Mouse (Mus musculus) monocyte, adult 5-6 weeks (primary cell): ENCODE results near the gene Sag. TPM values are rescaled to one million over a fixed set of nuclear protein-coding genes. Genes with fewer than 3 reads are reported as not detected.
A peak's percentile ranks its signal among the peaks of the same experiment; 100 is the strongest.

Experiments
- ATAC-seq: fragments of 153-309, 156-312 bp; replicated peaks from 2 replicates; pipeline ENCODE4 v1.8.0; 2017; ENCODE audit warnings: mild to moderate bottlenecking; ENCODE audit not compliant: low TSS enrichment, insufficient number of reproducible peaks, severe bottlenecking, poor library complexity, low FRiP score
- total RNA-seq: library from RNA; stranded (forward); fragments of 200-1000, 200-491, 200-594 nt; gene quantifications from 3 replicates; pipeline ENCODE4 v1.2.3, GENCODE M21; 2017

The Sag gene
- total RNA-seq, 1 experiment from 2014 or later, result 3.6 TPM

- no peak for ATAC-seq
These were observed 47.9 kb downstream of the Sag start for GRCm38 (mm10) chr1:87851344-87851743.

GRCm38 (mm10) chr1:87852081-87852790 lies 48.8 kb downstream of the Sag start:
- ATAC-seq, result no peak

GRCm38 (mm10) chr1:87852892-87853600 lies 49.6 kb downstream of the Sag start, which contains the start of gene Dgkd:
Gene Dgkd (plus strand): TSS chr1:87853287.
- ATAC-seq, result peak; percentile 30; the same call in 1 of the 2 replicates

- ATAC-seq, result no peak
These were observed 50.3 kb downstream of the Sag start for GRCm38 (mm10) chr1:87853601-87854361.

GRCm38 (mm10) chr1:87854411-87854810 lies 50.9 kb downstream of the Sag start:
- ATAC-seq, result no peak

GRCm38 (mm10) chr1:87854851-87855251 lies 51.4 kb downstream of the Sag start:
- ATAC-seq, result no peak

GRCm38 (mm10) chr1:87855522-87855921 lies 52.0 kb downstream of the Sag start:
- no peak for ATAC-seq

GRCm38 (mm10) chr1:87856823-87857222 lies 53.3 kb downstream of the Sag start:
- ATAC-seq, result peak; percentile 71

- no peak for ATAC-seq
These were observed 54.6 kb downstream of the Sag start for GRCm38 (mm10) chr1:87858031-87858430.

GRCm38 (mm10) chr1:87858529-87858928 lies 55.0 kb downstream of the Sag start:
- ATAC-seq, result no peak

- no peak for ATAC-seq
These were observed 60.1 kb downstream of the Sag start for GRCm38 (mm10) chr1:87863602-87864001.

- ATAC-seq, result no peak
These were observed 61.4 kb downstream of the Sag start for GRCm38 (mm10) chr1:87864889-87865288.

- no peak for ATAC-seq
These were observed 63.2 kb downstream of the Sag start for GRCm38 (mm10) chr1:87866672-87867071.

GRCm38 (mm10) chr1:87871546-87871945 lies 68.1 kb downstream of the Sag start:
- no peak for ATAC-seq

GRCm38 (mm10) chr1:87873081-87873480 lies 69.6 kb downstream of the Sag start:
- ATAC-seq, result no peak

GRCm38 (mm10) chr1:87876065-87876464 lies 72.6 kb downstream of the Sag start:
- no peak for ATAC-seq

GRCm38 (mm10) chr1:87877552-87878283 lies 74.2 kb downstream of the Sag start:
- ATAC-seq, result no peak

- no peak for ATAC-seq
These were observed 75.6 kb downstream of the Sag start for GRCm38 (mm10) chr1:87879034-87879433.
